Mouse (Mus musculus) liver, embryonic 14.5 days (tissue): Measurements from ENCODE around the gene Ehf. TPM values are rescaled to one million over a fixed set of nuclear protein-coding genes. Genes with fewer than 3 reads are reported as not detected.

Experiments
- ATAC-seq: fragments of 200-750 bp; cut with Nextera tagmentation; 2 replicates; pipeline ENCODE4 v1.8.0; 2017; ENCODE audit warnings: moderate number of reproducible peaks, mild to moderate bottlenecking, moderate library complexity; ENCODE audit not compliant: insufficient read depth
- DNase-seq, 3 experiments: peaks; one replicate each; pipeline ENCODE4 v3.0.0-alpha.2; 2012 to 2013; ENCODE audit warnings: low read depth in 3 of 3, low spot score in 3 of 3
- H3K27ac ChIP-seq: fragments of 300-500 bp; sonication (generic); 2 replicates; pipeline ENCODE4 v1.5.1; 2014; ENCODE audit warnings: moderate library complexity, mild to moderate bottlenecking, control low read depth, inconsistent platforms
- H3K27me3 ChIP-seq: fragments of 300-500 bp; sonication (generic); 2 replicates; pipeline ENCODE4 v1.6.1; 2014; ENCODE audit warnings: mild to moderate bottlenecking, low read length, moderate library complexity; ENCODE audit not compliant: control insufficient read depth, insufficient read depth
- H3K36me3 ChIP-seq: fragments of 300-500 bp; sonication (generic); replicated peaks from 2 replicates; pipeline ENCODE4 v1.6.1; 2014; ENCODE audit warnings: low read depth; ENCODE audit not compliant: control insufficient read depth, insufficient read depth
- H3K4me1 ChIP-seq, 2 experiments: fragments of 200-500 bp in 1 of 2; fragments of 300-500 bp in 1 of 2; sonication (generic) in 1 of 2; replicated peaks; 2 replicates each; pipeline ENCODE4 v1.6.1; 2012 to 2014; ENCODE audit warnings: antibody characterized with exemption in 1 of 2, inconsistent platforms in 1 of 2, low read length in 1 of 2; ENCODE audit not compliant: control insufficient read depth in 2 of 2, insufficient read depth in 2 of 2
- H3K4me2 ChIP-seq: fragments of 300-500 bp; sonication (generic); 2 replicates; pipeline ENCODE4 v1.6.1; 2014; ENCODE audit warnings: low read depth, mild to moderate bottlenecking, control low read depth, moderate library complexity
- H3K4me3 ChIP-seq, 2 experiments: fragments of 200-500 bp in 1 of 2; fragments of 300-500 bp in 1 of 2; sonication (generic) in 1 of 2; 2 replicates each; pipeline ENCODE4 v1.5.1; 2012 to 2014; ENCODE audit warnings: low read depth in 2 of 2, low read length in 2 of 2, mild to moderate bottlenecking in 2 of 2, control low read depth in 1 of 2, inconsistent platforms in 1 of 2, moderate library complexity in 1 of 2; ENCODE audit not compliant: insufficient read depth in 1 of 2
- H3K9ac ChIP-seq: fragments of 300-500 bp; sonication (generic); replicated peaks from 2 replicates; pipeline ENCODE4 v1.6.1; 2014; ENCODE audit warnings: mild to moderate bottlenecking, control low read depth, moderate library complexity
- H3K9me3 ChIP-seq: fragments of 300-500 bp; sonication (generic); 2 replicates; pipeline ENCODE4 v1.6.1; 2016; ENCODE audit warnings: low read length, mixed read lengths; ENCODE audit not compliant: control insufficient read depth
- CTCF ChIP-seq: IDR thresholded peaks from 2 replicates; pipeline ENCODE4 v1.5.1; 2016; ENCODE audit warnings: antibody characterized with exemption, low read depth, control low read depth
- EP300 ChIP-seq: IDR thresholded peaks from 2 replicates; pipeline ENCODE4 v1.6.1; 2016; ENCODE audit warnings: antibody characterized with exemption, low read depth
- WGBS: fragments of 180-500 bp; shearing (Covaris S2); extraction: QIAGEN DNeasy Blood & Tissue Kit; methylation state at CpG from one replicate; pipeline ENCODE4 v1.1.7; 2014; ENCODE audit not compliant: insufficient replicate concordance; 5-methylcytosine and 5-hydroxymethylcytosine counted together
- polyA plus RNA-seq, 2 experiments: library from polyadenylated mRNA; depleted of rRNA in 1 of 2; stranded (reverse) in 1 of 2; unstranded in 1 of 2; fragments of >200 nt; fragmentation: Nextera tagmentation in 1 of 2; extraction: Ambion mirVana in 1 of 2; gene quantifications; 2 replicates each; pipeline versions ENCODE4 v1.2.1 to v1.2.3; 2012 to 2014

The Ehf gene
- polyA plus RNA-seq (2012; rRNA removed) (0.04 and 0.10 TPM in 2 replicates), polyA plus RNA-seq (2014; fragmentation: Nextera tagmentation; extraction: Ambion mirVana) (0.08 and 0.27 TPM in 2 replicates)

DNA sequence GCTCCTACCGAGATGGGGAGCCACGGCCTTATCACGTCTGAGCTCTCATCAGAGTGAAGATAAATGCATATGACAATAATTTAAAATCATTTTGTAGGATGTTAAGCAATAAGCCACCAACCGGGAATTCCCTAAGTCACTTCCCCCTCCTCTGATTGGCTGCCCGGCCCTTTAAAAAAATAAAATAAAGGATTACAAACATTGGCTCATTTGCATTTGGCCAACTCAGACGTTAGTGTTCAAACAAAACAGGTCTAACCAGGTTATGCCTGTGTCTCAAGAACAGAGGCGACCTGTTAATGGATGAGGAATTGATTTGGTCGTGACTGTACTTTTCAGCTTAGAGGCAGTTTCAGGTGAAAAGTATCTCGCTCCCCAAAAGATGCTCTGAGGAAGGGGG, at the start of gene Ehf:
Gene Ehf, minus strand, starts transcription at position 147 of the 400 bp plus-strand sequence.
- no peak within 1 kb of the TSS for H3K9ac ChIP-seq
- H3K27me3 ChIP-seq, result no peaks in the 10 kb centered on the region
- peak within 1 kb of the TSS; percentile 21 for H3K4me2 ChIP-seq
- no peak for TF ChIP-seq CTCF
- no peak for ATAC-seq
- peaks cover 29 to 48% of the 10 kb centered on the region in 2 experiments for H3K4me1 ChIP-seq
- 26% methylated on average over 9 of the region's 9 CpGs for WGBS
- DNase-seq, result no peak
- no peak within 1 kb of the TSS for H3K4me3 ChIP-seq
- H3K27ac ChIP-seq, result no peak within 1 kb of the TSS
- H3K9me3 ChIP-seq, result no peaks in the 10 kb centered on the region
- no peaks in the 10 kb centered on the region for H3K36me3 ChIP-seq

GRCm38 (mm10) chr2:103347417-103347891, 44.4 kb upstream of the Ehf start:
- Histone ChIP-seq H3K9me3 (no peaks in the 10 kb centered on the region), H3K4me3 (no peak overlapping the region), H3K4me1 (peaks cover 0 to 4% of the 10 kb centered on the region in 2 experiments; a peak in 1 of 4 replicates), H3K27me3 (no peaks in the 10 kb centered on the region), H3K36me3 (no peaks in the 10 kb centered on the region), H3K27ac (no peak overlapping the region), H3K4me2 (no peak overlapping the region), H3K9ac (no peak overlapping the region)
- DNase-seq (peak in 2 of 3 experiments; percentile 34 to 35), ATAC-seq (no peak)
- 7% methylated on average over 5 of the region's 5 CpGs for WGBS
- TF ChIP-seq CTCF (peak; percentile 80), EP300 (no peak)

DNA sequence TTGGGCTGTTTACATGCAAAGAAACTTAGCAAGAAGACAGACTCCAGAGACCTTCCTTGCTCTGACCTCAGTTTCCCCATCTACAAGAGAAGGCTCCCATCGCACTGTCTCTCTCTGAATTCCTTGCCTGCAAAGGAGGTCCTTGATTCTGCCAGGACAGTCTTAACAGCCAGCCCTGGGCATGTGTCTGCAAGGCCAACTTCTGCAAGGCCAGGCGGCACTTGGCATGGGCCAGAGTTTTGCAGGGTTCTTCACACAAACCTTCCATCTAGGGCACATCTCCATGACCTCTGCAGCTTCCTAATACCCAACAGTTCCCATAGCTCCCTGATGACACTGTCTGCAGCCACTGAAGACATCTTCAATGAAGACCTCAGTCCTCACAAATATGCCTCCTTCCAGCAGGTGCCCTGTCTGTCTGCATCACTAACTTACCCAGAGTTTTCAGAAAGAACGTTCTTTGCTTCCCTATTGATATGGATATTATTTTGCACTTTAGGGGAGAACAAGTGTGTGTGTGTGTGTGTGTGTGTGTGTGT, 43.7 kb upstream of the Ehf start:
- Histone ChIP-seq H3K4me2 (no peak overlapping the region), H3K4me3 (no peak overlapping the region), H3K9me3 (no peaks in the 10 kb centered on the region), H3K27ac (no peak overlapping the region), H3K9ac (no peak overlapping the region), H3K4me1 (peaks cover 0 to 4% of the 10 kb centered on the region in 2 experiments; a peak in 1 of 4 replicates), H3K27me3 (no peaks in the 10 kb centered on the region), H3K36me3 (no peaks in the 10 kb centered on the region)
- DNase-seq (no peak), ATAC-seq (no peak)
- TF ChIP-seq EP300 (no peak), CTCF (no peak)
- WGBS, result 57% methylated on average over 3 of the region's 3 CpGs

GRCm38 (mm10) chr2:103343611-103344010, 40.5 kb upstream of the Ehf start:
- Histone ChIP-seq H3K4me3 (no peak overlapping the region), H3K9ac (no peak overlapping the region), H3K27me3 (no peaks in the 10 kb centered on the region), H3K27ac (no peak overlapping the region), H3K4me2 (no peak overlapping the region), H3K36me3 (no peaks in the 10 kb centered on the region), H3K4me1 (peaks cover 3 to 15% of the 10 kb centered on the region in 2 experiments), H3K9me3 (no peaks in the 10 kb centered on the region)
- TF ChIP-seq EP300 (no peak), CTCF (no peak)
- DNase-seq, result no peak
- ATAC-seq, result no peak
- 76% methylated on average over 7 of the region's 7 CpGs for WGBS

DNA sequence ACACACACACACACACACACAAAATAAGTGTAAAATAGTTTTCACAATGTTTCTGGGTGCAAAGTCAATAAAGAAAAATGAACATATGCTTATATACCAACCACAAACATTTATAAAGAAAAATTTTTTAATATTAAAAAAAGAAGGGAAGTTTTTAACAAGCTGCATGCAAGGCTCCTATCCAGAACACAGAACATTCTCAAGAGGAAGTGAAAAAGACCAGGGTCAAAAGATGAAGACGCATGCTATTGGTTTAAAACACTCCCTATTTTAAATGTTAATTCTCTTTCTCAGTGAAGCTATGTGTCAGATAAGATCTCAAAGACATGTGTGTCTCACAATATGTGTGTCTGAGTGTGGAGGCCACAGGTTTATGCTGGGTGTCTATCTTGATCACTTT, 39.0 kb upstream of the Ehf start:
- H3K36me3 ChIP-seq, result no peaks in the 10 kb centered on the region
- DNase-seq (no peak), ATAC-seq (no peak)
- no peak overlapping the region for H3K4me2 ChIP-seq
- no peak overlapping the region for H3K4me3 ChIP-seq
- 75% methylated on average over 1 of the region's 1 CpGs for WGBS
- no peak overlapping the region for H3K9ac ChIP-seq
- H3K27ac ChIP-seq, result no peak overlapping the region
- peaks cover 6 to 23% of the 10 kb centered on the region in 2 experiments for H3K4me1 ChIP-seq
- H3K27me3 ChIP-seq, result no peaks in the 10 kb centered on the region
- H3K9me3 ChIP-seq, result no peaks in the 10 kb centered on the region
- TF ChIP-seq EP300, result no peak
- no peak for TF ChIP-seq CTCF
